Mouse (Mus musculus) heart, embryonic 14.5 days (tissue): ENCODE measurements around the gene Rpp38. TPM values are rescaled to one million over a fixed set of nuclear protein-coding genes. Genes with fewer than 3 reads are reported as not detected.

Experiments used
- polyA plus RNA-seq: library from polyadenylated mRNA; unstranded; fragments of >200 nt; fragmentation: Nextera tagmentation; extraction: Ambion mirVana; gene quantifications from 2 replicates; pipeline ENCODE4 v1.2.1, GENCODE M21; 2014

Rpp38 gene
- polyA plus RNA-seq, 1 experiment from 2014 or later = 12.8 TPM

Other genes with a start within 250 kb of the Rpp38 start
- 25.3 and 26.1 TPM in 2 replicates for gene Fam171a1, start 218.4 kb downstream of the Rpp38 start, polyA plus RNA-seq
- gene Nmt2, start 48.4 kb downstream of the Rpp38 start, polyA plus RNA-seq = 30.2 and 34.9 TPM in 2 replicates
- 0.70 and 0.85 TPM in 2 replicates for gene Acbd7, start 3.5 kb upstream of the Rpp38 start, polyA plus RNA-seq
- gene Olah, start 64.6 kb upstream of the Rpp38 start, polyA plus RNA-seq = not detected in 2 replicates
- gene Meig1, start 90.0 kb upstream of the Rpp38 start, polyA plus RNA-seq = 0.39 TPM in 1 of 2 replicates, not detected in the other
- gene Dclre1c, start 91.5 kb upstream of the Rpp38 start, polyA plus RNA-seq = 4.4 and 5.8 TPM in 2 replicates
- gene Suv39h2, start 142.4 kb upstream of the Rpp38 start, polyA plus RNA-seq = 6.9 and 8.3 TPM in 2 replicates
- gene Gm45902, start 180.1 kb upstream of the Rpp38 start, polyA plus RNA-seq = 3.4 and 3.9 TPM in 2 replicates
- gene Hspa14, start 180.2 kb upstream of the Rpp38 start, polyA plus RNA-seq = 70.5 and 77.3 TPM in 2 replicates
- 0.11 and 0.74 TPM in 2 replicates for gene Cdnf, start 180.4 kb upstream of the Rpp38 start, polyA plus RNA-seq
- 26.5 and 27.0 TPM in 2 replicates for gene Fam107b, start 237.8 kb upstream of the Rpp38 start, polyA plus RNA-seq